Mouse (Mus musculus) testis, adult 2 months (tissue): ENCODE results near the gene Dapk2. TPM values are rescaled to one million over a fixed set of nuclear protein-coding genes. Genes with fewer than 3 reads are reported as not detected.

ENCODE experiments used
- H3K27ac ChIP-seq: fragments of 200-500 bp; 2 replicates; pipeline ENCODE4 v1.5.1; 2012; ENCODE audit warnings: low read depth, low read length; ENCODE audit not compliant: control insufficient read depth, insufficient read depth
- H3K27me3 ChIP-seq: fragments of 200-500 bp; 2 replicates; pipeline ENCODE4 v1.6.1; 2012; ENCODE audit warnings: mild to moderate bottlenecking, low read length, moderate library complexity; ENCODE audit not compliant: control insufficient read depth, insufficient read depth
- H3K36me3 ChIP-seq: fragments of 200-500 bp; 2 replicates; pipeline ENCODE4 v1.6.1; 2012; ENCODE audit warnings: mild to moderate bottlenecking, low read length; ENCODE audit not compliant: control insufficient read depth, insufficient read depth
- H3K4me1 ChIP-seq: fragments of 200-500 bp; 2 replicates; pipeline ENCODE4 v1.6.1; 2012; ENCODE audit warnings: low read length; ENCODE audit not compliant: control insufficient read depth, insufficient read depth
- H3K4me3 ChIP-seq: fragments of 200-500 bp; 2 replicates; pipeline ENCODE4 v1.5.1; 2012; ENCODE audit warnings: low read depth, mild to moderate bottlenecking, low read length, moderate library complexity, mixed read lengths; ENCODE audit not compliant: control insufficient read depth
- CTCF ChIP-seq: fragments of 200-500 bp; IDR thresholded peaks from 2 replicates; pipeline ENCODE4 v1.5.1; 2012; ENCODE audit warnings: low read depth, mild to moderate bottlenecking, inconsistent platforms, low read length, moderate library complexity; ENCODE audit not compliant: control insufficient read depth, insufficient read depth, insufficient replicate concordance
- POLR2A ChIP-seq: fragments of 200-500 bp; IDR thresholded peaks from 2 replicates; pipeline ENCODE4 v1.6.1; 2012; ENCODE audit warnings: low read depth, mild to moderate bottlenecking, inconsistent platforms, low read length, moderate library complexity; ENCODE audit not compliant: control insufficient read depth
- polyA plus RNA-seq: library from polyadenylated mRNA; depleted of rRNA; stranded (reverse); fragments of >200 nt; gene quantifications from 2 replicates; pipeline ENCODE4 v1.2.3, GENCODE M21; 2012

Dapk2 gene
- polyA plus RNA-seq, 1 experiment = 0.67 TPM

DNA sequence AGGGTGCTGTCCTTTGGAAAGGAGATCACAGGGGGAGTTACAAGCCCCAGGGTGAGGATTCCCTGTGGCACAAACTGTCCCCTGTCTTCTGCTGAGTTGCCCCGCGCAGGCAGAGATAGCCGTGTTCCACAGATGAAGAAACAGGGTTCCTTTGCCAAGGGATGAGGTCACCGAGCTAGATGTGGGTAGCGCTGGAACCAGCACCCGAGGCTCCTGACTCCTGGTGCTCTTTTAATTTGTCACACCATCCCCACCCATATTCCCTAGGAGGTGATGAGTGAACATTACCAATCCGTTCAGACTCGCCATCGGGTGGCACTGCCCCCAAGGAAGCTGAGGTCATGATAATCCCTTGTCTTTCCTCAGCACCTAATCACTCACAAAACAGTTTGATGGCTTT lies 5.0 kb downstream of the Dapk2 start:
- H3K27me3 ChIP-seq = no peaks in the 10 kb centered on the region
- peaks cover 5% of the 10 kb centered on the region for H3K4me1 ChIP-seq
- no peaks in the 10 kb centered on the region for H3K36me3 ChIP-seq
- H3K4me3 ChIP-seq = no peak overlapping the region
- TF ChIP-seq CTCF (no peak), POLR2A (no peak)
- H3K27ac ChIP-seq = no peak overlapping the region

DNA sequence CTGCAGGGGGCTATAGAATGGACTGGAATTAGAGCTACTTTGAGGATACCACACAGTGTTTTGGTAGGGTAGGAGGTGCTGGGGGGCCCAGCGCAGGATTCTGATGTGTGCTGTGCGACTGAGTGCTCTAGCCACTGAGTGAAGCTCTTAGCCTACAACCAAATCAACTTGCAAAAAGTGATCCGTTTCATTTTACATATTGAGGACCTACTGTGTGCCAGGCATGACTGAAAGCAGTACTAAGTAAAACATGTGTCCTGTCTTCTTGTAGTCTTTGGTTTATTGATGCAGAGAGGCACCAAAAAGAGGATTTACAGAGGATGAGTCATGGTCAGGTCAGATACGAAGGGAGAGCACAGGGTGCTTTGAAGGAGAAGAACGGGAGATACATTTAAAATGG lies 9.2 kb downstream of the Dapk2 start:
- Histone ChIP-seq H3K4me1 (no peaks in the 10 kb centered on the region), H3K36me3 (no peaks in the 10 kb centered on the region), H3K27ac (no peak overlapping the region), H3K27me3 (no peaks in the 10 kb centered on the region), H3K4me3 (no peak overlapping the region)
- TF ChIP-seq POLR2A = no peak

DNA sequence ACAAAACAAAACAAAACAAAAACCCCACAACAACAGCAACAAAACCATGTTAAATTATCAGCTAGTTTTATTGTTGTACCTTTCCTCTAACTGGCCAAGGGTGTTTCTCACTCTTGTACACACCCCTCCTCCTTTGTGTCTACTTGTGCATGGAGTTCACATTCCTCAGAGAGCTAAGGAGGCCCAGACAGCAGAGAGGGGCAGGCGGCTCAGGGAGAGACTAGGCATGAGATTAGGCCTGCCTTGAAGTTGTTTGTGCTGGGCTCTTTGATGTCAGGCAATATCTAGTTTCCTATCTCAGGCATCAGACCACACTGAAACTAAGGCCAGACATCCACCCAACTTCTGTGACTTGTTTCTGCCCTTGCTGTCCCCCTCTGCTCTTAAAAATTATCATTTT lies 10.2 kb downstream of the Dapk2 start:
- TF ChIP-seq CTCF (no peak), POLR2A (no peak)
- Histone ChIP-seq H3K27me3 (no peaks in the 10 kb centered on the region), H3K27ac (no peak overlapping the region), H3K4me3 (no peak overlapping the region), H3K36me3 (no peaks in the 10 kb centered on the region), H3K4me1 (no peaks in the 10 kb centered on the region)

DNA sequence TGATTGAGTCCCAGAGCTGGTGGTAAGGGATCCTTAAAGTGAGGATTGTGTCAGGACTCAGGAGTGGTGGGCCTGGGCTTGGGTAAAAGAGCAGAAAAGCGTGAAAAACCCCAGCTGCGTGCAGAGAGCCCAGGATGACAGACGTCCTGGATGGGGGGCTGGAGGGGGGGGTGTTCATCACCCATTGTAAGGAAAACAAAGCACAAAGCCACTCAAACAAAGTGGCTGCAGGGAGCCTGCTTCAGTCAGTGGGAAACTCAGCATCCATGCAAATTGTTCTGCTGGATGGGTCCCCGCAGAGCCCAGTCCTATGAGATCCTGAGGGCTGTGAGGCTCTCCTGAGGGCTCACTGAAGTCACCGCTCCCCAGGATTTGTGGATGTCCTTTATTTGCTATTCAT lies 12.5 kb downstream of the Dapk2 start:
- TF ChIP-seq CTCF (no peak), POLR2A (no peak)
- Histone ChIP-seq H3K27me3 (no peaks in the 10 kb centered on the region), H3K36me3 (no peaks in the 10 kb centered on the region), H3K4me3 (no peak overlapping the region), H3K4me1 (no peaks in the 10 kb centered on the region), H3K27ac (no peak overlapping the region)

DNA sequence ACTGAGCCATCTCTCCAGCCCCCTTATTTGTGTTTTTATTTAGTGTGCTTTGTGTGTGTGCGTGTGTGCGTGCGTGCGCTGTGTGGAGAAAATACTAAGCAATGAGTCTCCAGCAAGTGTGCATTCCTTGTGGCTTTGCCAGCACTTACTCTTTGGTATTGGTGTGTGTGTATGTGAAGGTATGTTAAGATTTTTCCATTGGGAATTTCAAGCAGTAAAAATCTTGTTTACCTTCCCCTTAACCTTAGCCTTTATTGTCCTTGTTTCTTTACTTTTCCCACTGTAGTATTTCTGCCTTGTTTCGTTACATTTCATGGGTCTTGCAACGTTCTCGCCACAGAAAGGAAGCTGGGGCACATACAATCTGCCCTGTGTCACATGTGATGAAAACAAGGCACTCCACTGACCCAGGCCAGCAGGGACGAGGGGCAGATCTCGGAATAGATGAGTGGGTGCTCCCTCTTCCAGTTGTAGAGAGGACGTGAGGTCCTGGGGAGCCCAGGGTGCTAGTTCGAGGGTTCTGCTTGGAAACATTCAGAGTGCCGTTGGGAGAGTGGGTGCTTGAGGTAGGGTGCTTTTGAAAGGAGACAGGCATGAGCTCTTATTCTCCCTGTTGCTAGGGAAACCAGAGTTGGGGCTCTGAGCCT lies 13.4 kb downstream of the Dapk2 start:
- Histone ChIP-seq H3K4me1 (no peaks in the 10 kb centered on the region), H3K27ac (no peak overlapping the region), H3K36me3 (no peaks in the 10 kb centered on the region), H3K27me3 (no peaks in the 10 kb centered on the region), H3K4me3 (no peak overlapping the region)
- TF ChIP-seq CTCF = no peak
- no peak for TF ChIP-seq POLR2A

DNA sequence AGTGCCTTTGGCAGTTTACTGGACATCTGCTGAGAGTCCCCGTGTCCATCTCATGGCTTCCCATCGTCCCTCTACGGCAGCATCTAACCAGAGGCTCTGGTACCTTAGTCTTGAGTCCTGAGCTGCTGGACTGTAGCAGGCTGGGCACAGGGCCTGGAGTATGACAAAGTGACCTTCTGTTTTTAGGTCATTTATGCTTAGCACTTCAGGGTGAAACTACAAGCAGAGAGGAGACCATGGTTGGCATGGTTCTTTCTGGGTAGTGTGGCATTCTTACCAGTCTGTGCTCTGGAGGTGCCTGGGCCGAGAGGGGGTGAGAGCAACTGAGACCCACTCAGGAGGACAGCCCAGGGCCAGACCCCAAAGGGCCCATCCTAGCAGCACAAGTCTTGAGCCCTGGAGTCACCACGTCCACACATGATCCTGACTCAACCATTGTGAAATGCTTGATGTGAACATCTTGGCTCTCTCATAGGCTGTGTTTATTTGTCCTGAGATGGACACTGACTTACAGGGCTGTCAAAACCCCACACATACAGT lies 15.4 kb downstream of the Dapk2 start:
- Histone ChIP-seq H3K36me3 (no peaks in the 10 kb centered on the region), H3K27ac (no peak overlapping the region), H3K4me1 (no peaks in the 10 kb centered on the region), H3K4me3 (no peak overlapping the region), H3K27me3 (no peaks in the 10 kb centered on the region)
- no peak for TF ChIP-seq POLR2A
- no peak for TF ChIP-seq CTCF

DNA sequence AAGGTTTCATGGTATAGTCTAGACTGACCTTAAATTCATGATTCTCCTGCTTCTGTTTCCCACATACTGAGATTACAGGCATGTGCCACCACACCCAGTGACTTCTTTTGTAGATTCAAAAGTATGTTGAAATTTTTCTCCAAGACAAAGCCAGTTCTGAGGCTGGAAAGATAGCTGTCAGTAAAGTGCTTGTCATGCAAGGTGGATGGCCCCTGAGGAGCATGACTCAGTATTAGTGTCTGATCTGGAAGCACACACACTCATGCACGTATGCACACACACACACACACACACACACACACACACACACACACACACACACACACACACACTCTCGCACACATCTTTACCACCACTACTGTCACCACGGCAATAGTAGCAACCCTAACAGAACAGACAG lies 17.0 kb downstream of the Dapk2 start:
- no peaks in the 10 kb centered on the region for H3K27me3 ChIP-seq
- H3K4me3 ChIP-seq = no peak overlapping the region
- no peaks in the 10 kb centered on the region for H3K36me3 ChIP-seq
- H3K27ac ChIP-seq = no peak overlapping the region
- TF ChIP-seq POLR2A = no peak
- TF ChIP-seq CTCF = no peak
- no peaks in the 10 kb centered on the region for H3K4me1 ChIP-seq

DNA sequence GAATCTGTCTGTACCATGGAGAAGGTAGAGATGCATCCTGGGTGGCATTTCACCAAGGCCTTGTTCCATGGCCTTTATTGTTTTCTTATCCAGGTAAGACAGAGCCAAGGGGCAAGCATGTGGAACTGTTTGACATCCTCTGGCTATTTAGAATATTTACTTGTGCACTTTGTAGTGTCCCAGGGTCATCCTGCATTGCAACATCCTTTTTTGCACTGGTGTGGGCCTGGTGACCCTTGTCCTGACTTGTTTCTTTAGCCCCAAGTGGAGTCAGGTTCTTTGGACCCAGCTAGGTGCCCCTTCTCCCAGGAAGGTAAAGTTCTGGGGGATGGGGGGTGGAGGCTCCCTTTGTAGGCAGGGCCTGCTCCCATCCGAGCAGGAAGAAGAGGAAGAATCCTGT lies 20.0 kb downstream of the Dapk2 start:
- Histone ChIP-seq H3K27me3 (no peaks in the 10 kb centered on the region), H3K4me1 (no peaks in the 10 kb centered on the region), H3K27ac (no peak overlapping the region), H3K4me3 (no peak overlapping the region), H3K36me3 (no peaks in the 10 kb centered on the region)
- TF ChIP-seq POLR2A (no peak), CTCF (no peak)

DNA sequence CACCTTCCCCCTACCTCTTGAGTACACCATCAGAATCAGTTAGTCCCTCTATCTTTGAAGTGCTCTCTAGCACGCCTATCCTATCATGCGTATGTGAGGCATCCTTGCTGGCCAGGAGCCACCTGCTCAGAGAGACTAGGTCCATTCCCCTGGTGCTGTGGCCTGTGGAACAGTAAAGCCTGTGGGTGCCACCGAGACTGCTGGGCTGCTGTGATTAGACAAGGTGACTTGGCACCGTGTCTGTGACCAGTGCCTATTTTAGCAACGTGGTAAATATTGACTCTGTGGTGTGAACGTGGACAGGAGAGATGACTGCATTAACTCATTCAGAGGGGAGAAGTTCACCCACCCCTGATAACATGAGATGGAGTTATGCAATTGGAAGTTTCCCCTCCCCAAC lies 21.8 kb downstream of the Dapk2 start:
- no peaks in the 10 kb centered on the region for H3K36me3 ChIP-seq
- H3K4me1 ChIP-seq = no peaks in the 10 kb centered on the region
- TF ChIP-seq CTCF (no peak), POLR2A (no peak)
- no peaks in the 10 kb centered on the region for H3K27me3 ChIP-seq
- H3K4me3 ChIP-seq = no peak overlapping the region
- no peak overlapping the region for H3K27ac ChIP-seq
